Mouse (Mus musculus) CH12.LX (cell line): Measurements from ENCODE around the gene Rnf26. TPM values are rescaled to one million over a fixed set of nuclear protein-coding genes. Genes with fewer than 3 reads are reported as not detected.

ENCODE experiments used
- DNase-seq: peaks from one replicate; pipeline ENCODE4 v3.0.0-alpha.2; 2013; ENCODE audit errors: extremely low read depth
- H3K27ac ChIP-seq: 2 replicates; pipeline ENCODE4 v1.5.1; 2012; ENCODE audit warnings: low read depth, mild to moderate bottlenecking, control low read depth, moderate library complexity; ENCODE audit not compliant: insufficient read depth
- H3K27me3 ChIP-seq: replicated peaks from 2 replicates; pipeline ENCODE3; 2012; ENCODE audit warnings: inconsistent platforms
- H3K36me3 ChIP-seq, 2 experiments: replicated peaks in 1 of 2; 2 replicates each; pipeline versions ENCODE3 to v1.6.1; 2012; ENCODE audit warnings: inconsistent platforms in 1 of 2, low read length in 1 of 2, mild to moderate bottlenecking in 1 of 2, mixed read lengths in 1 of 2, moderate library complexity in 1 of 2; ENCODE audit not compliant: control insufficient read depth in 1 of 2, insufficient read depth in 1 of 2
- H3K4me1 ChIP-seq, 2 experiments: 2 replicates each; pipeline ENCODE4 v1.6.1; 2012; ENCODE audit warnings: inconsistent platforms in 1 of 2, moderate library complexity in 1 of 2; ENCODE audit not compliant: insufficient read depth in 2 of 2, control insufficient read depth in 1 of 2
- H3K4me2 ChIP-seq: 2 replicates; pipeline ENCODE4 v1.6.1; 2012; ENCODE audit warnings: low read depth, mild to moderate bottlenecking, control low read depth; ENCODE audit not compliant: poor library complexity, insufficient read depth, severe bottlenecking
- H3K4me3 ChIP-seq, 3 experiments: fragments of 150-350 bp in 1 of 3; sonication (generic) in 1 of 3; replicated peaks in 1 of 3; 2 replicates each; pipeline versions ENCODE3 to v1.5.1; 2011 to 2012; ENCODE audit warnings: low read depth in 2 of 3, low read length in 2 of 3, mild to moderate bottlenecking in 2 of 3, moderate library complexity in 2 of 3, control low read depth in 1 of 3, improper control_type of control experiment in 1 of 3, inconsistent platforms in 1 of 3, mixed read lengths in 1 of 3; ENCODE audit not compliant: poor library complexity in 1 of 3
- H3K79me2 ChIP-seq: replicated peaks from 2 replicates; pipeline ENCODE4 v1.6.1; 2012; ENCODE audit warnings: mild to moderate bottlenecking, moderate library complexity; ENCODE audit not compliant: control insufficient read depth, poor library complexity, insufficient read depth, severe bottlenecking; ENCODE audit errors: extremely low read depth
- H3K9ac ChIP-seq: 2 replicates; pipeline ENCODE4 v1.6.1; 2012; ENCODE audit warnings: low read depth, mild to moderate bottlenecking, control low read depth, moderate library complexity; ENCODE audit not compliant: insufficient read depth
- H3K9me3 ChIP-seq: replicated peaks from 2 replicates; pipeline ENCODE3; 2012; ENCODE audit warnings: low read length, inconsistent platforms, mixed read lengths
- BHLHE40 ChIP-seq: IDR thresholded peaks from 2 replicates; pipeline ENCODE4 v1.6.1; 2011; ENCODE audit warnings: mild to moderate bottlenecking, low read depth, low read length, improper control_type of control experiment
- CTCF ChIP-seq, 2 experiments: IDR thresholded peaks in 1 of 2; conservative IDR thresholded peaks in 1 of 2; 2 replicates each; pipeline ENCODE4 v1.5.1; 2011 to 2012; ENCODE audit warnings: low read depth in 2 of 2, low read length in 2 of 2, improper control_type of control experiment in 1 of 2, inconsistent platforms in 1 of 2, mild to moderate bottlenecking in 1 of 2, moderate library complexity in 1 of 2
- E2F4 ChIP-seq: IDR thresholded peaks from 2 replicates; pipeline ENCODE4 v1.6.1; 2011; ENCODE audit warnings: low read depth, low read length, improper control_type of control experiment; ENCODE audit not compliant: insufficient replicate concordance
- GABPA ChIP-seq: IDR thresholded peaks from 2 replicates; pipeline ENCODE4 v1.6.1; 2012; ENCODE audit warnings: low read depth, low read length, improper control_type of control experiment, inconsistent platforms; ENCODE audit not compliant: insufficient replicate concordance
- IRF4 ChIP-seq: IDR thresholded peaks from 2 replicates; pipeline ENCODE4 v1.6.1; 2014; ENCODE audit warnings: low read depth, mild to moderate bottlenecking, inconsistent platforms, low read length, improper control_type of control experiment
- MEF2A ChIP-seq: IDR thresholded peaks from 2 replicates; pipeline ENCODE4 v1.6.1; 2014; ENCODE audit warnings: low read depth, mild to moderate bottlenecking, inconsistent platforms, low read length, improper control_type of control experiment, borderline replicate concordance
- NRF1 ChIP-seq: IDR thresholded peaks from 2 replicates; pipeline ENCODE4 v1.6.1; 2014; ENCODE audit warnings: low read depth, mild to moderate bottlenecking, inconsistent platforms, low read length, improper control_type of control experiment, moderate library complexity
- RAD21 ChIP-seq: IDR thresholded peaks from 2 replicates; pipeline ENCODE4 v1.6.1; 2011; ENCODE audit warnings: low read depth, mild to moderate bottlenecking, low read length, improper control_type of control experiment, moderate library complexity
- SMC3 ChIP-seq: IDR thresholded peaks from 2 replicates; pipeline ENCODE4 v1.6.1; 2011; ENCODE audit warnings: low read depth, low read length, improper control_type of control experiment
- TBP ChIP-seq: conservative IDR thresholded peaks from 2 replicates; pipeline ENCODE4 v1.6.1; 2011; ENCODE audit warnings: low read depth, low read length, improper control_type of control experiment
- TCF12 ChIP-seq: IDR thresholded peaks from 2 replicates; pipeline ENCODE4 v1.6.1; 2014; ENCODE audit warnings: low read depth, mild to moderate bottlenecking, inconsistent platforms, low read length, improper control_type of control experiment
- UBTF ChIP-seq: IDR thresholded peaks from 2 replicates; pipeline ENCODE4 v1.6.1; 2012; ENCODE audit warnings: low read depth, mild to moderate bottlenecking, inconsistent platforms, low read length, improper control_type of control experiment, moderate library complexity
- ZC3H11A ChIP-seq: IDR thresholded peaks from 2 replicates; pipeline ENCODE4 v1.6.1; 2012; ENCODE audit warnings: low read depth, mild to moderate bottlenecking, inconsistent platforms, low read length, improper control_type of control experiment
- ZMIZ1 ChIP-seq: IDR thresholded peaks from 2 replicates; pipeline ENCODE4 v1.6.1; 2012; ENCODE audit warnings: low read depth, mild to moderate bottlenecking, inconsistent platforms, low read length, improper control_type of control experiment
- ZNF384 ChIP-seq: IDR thresholded peaks from 2 replicates; pipeline ENCODE4 v1.6.1; 2012; ENCODE audit warnings: low read depth, low read length, improper control_type of control experiment, inconsistent platforms
- dilution Hi-C: fragments of 300-500 bp; cut with MboI; formaldehyde crosslinking; loops from 2 replicates; pipeline ENCODE4 v1.14.3; 2020; ENCODE audit warnings: low sequenced_read_pairs; ENCODE audit not compliant: extremely low pct_unique_long_range_greater_than_20kb, extremely low pct_ligation_motif_present
- in situ Hi-C: fragments of 300-500 bp; cut with MboI; formaldehyde crosslinking; loops from 3 replicates; pipeline ENCODE4 v1.14.3; 2019; ENCODE audit warnings: low sequenced_read_pairs, low pct_ligation_motif_present, low pct_unique_long_range_greater_than_20kb, mixed read lengths
- polyA plus RNA-seq: library from polyadenylated mRNA; unstranded; fragments of >175 nt; gene quantifications from 2 replicates; pipeline ENCODE4 v1.2.1, GENCODE M21; 2012; ENCODE audit warnings: low read depth; ENCODE audit not compliant: insufficient read length
- total RNA-seq, 2 experiments: library from RNA; depleted of rRNA; stranded (reverse); fragments of 300-350 nt in 1 of 2; fragments of >200 nt in 1 of 2; gene quantifications; 2 replicates each; pipeline ENCODE4 v1.2.3; 2012 to 2014

Rnf26 gene
- total and polyA plus RNA-seq, 3 experiments = 11.7 to 40.0 (median 15.3) TPM

- dilution Hi-C loops = no loop called here
- peaks cover 7 to 32% of the 10 kb centered on the region in 2 experiments; a peak in 3 of 4 replicates for H3K4me1 ChIP-seq
- no peak overlapping the region for H3K4me2 ChIP-seq
- no peaks in the 10 kb centered on the region for H3K36me3 ChIP-seq
- in situ Hi-C loops = loop anchor here (10.0 kb wide), 1 partner anchor 140 kb away; the partner anchor contains the start of gene Nlrx1
- no peak overlapping the region for H3K27ac ChIP-seq
- H3K9me3 ChIP-seq = no peaks in the 10 kb centered on the region
- TF ChIP-seq TBP = no peak
- TF ChIP-seq CTCF (conservative IDR thresholded peaks at IDR 0.05 in 1 of 2, IDR thresholded peaks at IDR 0.05 in 1 of 2; ENCODE audit: low read depth in 2 of 2, low read length in 2 of 2) = peak; percentile 50 to 76
- TF ChIP-seq RAD21 = peak; percentile 37
- TF ChIP-seq SMC3 = peak; percentile 73
- no peak for TF ChIP-seq NRF1
- TF ChIP-seq, all 38 proteins: peak for 3
- no peaks in the 10 kb centered on the region for H3K79me2 ChIP-seq
- peaks cover 8% of the 10 kb centered on the region for H3K27me3 ChIP-seq
- no peak overlapping the region for H3K4me3 ChIP-seq
- no peak for DNase-seq
- no peak overlapping the region for H3K9ac ChIP-seq
Measured at GRCm38 (mm10) chr9:44124317-44124716, 11.0 kb upstream of the Rnf26 start.

GRCm38 (mm10) chr9:44119948-44120465 is 6.7 kb upstream of the Rnf26 start:
- TF ChIP-seq BHLHE40 (0 out of 2 replicates have a peak, but pooled peaks have one; percentile 12), E2F4 (no peak)
- Histone ChIP-seq H3K27ac (no peak overlapping the region), H3K79me2 (no peaks in the 10 kb centered on the region), H3K4me2 (no peak overlapping the region), H3K9ac (no peak overlapping the region), H3K4me1 (peaks cover 7 to 37% of the 10 kb centered on the region in 2 experiments; a peak in 3 of 4 replicates), H3K36me3 (no peaks in the 10 kb centered on the region), H3K9me3 (no peaks in the 10 kb centered on the region), H3K27me3 (no peaks in the 10 kb centered on the region), H3K4me3 (no peak overlapping the region)
- in situ Hi-C loops = loop anchor here (10.0 kb wide), 1 partner anchor 145 kb away; the partner anchor contains the start of gene Nlrx1
- dilution Hi-C loops = no loop called here
- no peak for DNase-seq

GRCm38 (mm10) chr9:44119011-44119410 is 5.7 kb upstream of the Rnf26 start:
- Histone ChIP-seq H3K79me2 (no peaks in the 10 kb centered on the region; the same call in 1 of the 2 replicates), H3K27ac (no peak overlapping the region), H3K4me3 (no peak overlapping the region), H3K9me3 (no peaks in the 10 kb centered on the region), H3K9ac (no peak overlapping the region), H3K4me2 (no peak overlapping the region), H3K4me1 (peaks cover 9 to 45% of the 10 kb centered on the region in 2 experiments; a peak in 3 of 4 replicates), H3K36me3 (no peaks in the 10 kb centered on the region), H3K27me3 (no peaks in the 10 kb centered on the region)
- dilution Hi-C loops (no loop called here), in situ Hi-C loops (no loop called here)
- peak; percentile 48 for TF ChIP-seq RAD21
- TF ChIP-seq IRF4 = no peak
- peak; percentile 32; the same call in 1 of the 2 replicates for TF ChIP-seq ZNF384
- TF ChIP-seq SMC3 = peak; percentile 30; the same call in 1 of the 2 replicates
- TF ChIP-seq ZMIZ1 = no peak
- no peak for TF ChIP-seq TCF12
- TF ChIP-seq MEF2A = no peak
- no peak for TF ChIP-seq UBTF
- no peak for TF ChIP-seq ZC3H11A
- peak; percentile 70 for TF ChIP-seq CTCF (conservative IDR thresholded peaks at IDR 0.05 in 1 of 2, IDR thresholded peaks at IDR 0.05 in 1 of 2; ENCODE audit: low read depth in 2 of 2, low read length in 2 of 2)
- TF ChIP-seq GABPA = no peak
- DNase-seq = peak; percentile 55
